Mouse (Mus musculus) erythroblast, embryonic 14.5 days (primary cell): ENCODE results near the gene Myo18b.

Source experiments
- GATA1 ChIP-seq: IDR thresholded peaks from 2 replicates; pipeline ENCODE4 v1.6.1; 2012; ENCODE audit warnings: low read length, inconsistent platforms, mixed read lengths
- TAL1 ChIP-seq: IDR thresholded peaks from 3 replicates; pipeline ENCODE4 v1.6.1; 2012; ENCODE audit warnings: low read length, inconsistent platforms, mixed read lengths

DNA sequence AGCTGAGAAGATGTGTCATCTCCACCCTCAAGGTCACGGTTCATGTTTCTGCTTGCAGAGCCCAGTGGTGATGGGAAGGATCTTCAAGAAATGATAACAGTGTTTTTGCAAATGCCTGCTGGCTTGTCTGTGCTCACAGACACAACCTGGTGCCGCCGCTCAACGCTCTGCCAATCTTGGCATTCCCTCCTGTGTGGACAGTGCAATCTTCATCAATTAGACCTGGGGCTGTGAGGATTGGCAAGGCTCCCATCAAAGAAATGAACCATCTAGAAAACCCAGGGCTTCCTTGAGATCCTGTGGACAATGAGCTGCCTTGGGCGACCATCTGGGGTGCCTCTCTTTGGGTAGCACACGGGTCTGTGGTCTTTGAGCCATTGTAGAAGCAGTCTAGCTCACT lies 109.4 kb downstream of the Myo18b start:
- TF ChIP-seq TAL1 = no peak
- TF ChIP-seq GATA1 = no peak
